Mouse (Mus musculus): ENCODE measurements around the gene Lpar2. TPM values are rescaled to one million over a fixed set of nuclear protein-coding genes. Genes with fewer than 3 reads are reported as not detected.

The Lpar2 gene
- 0.12 and 0.20 TPM in 2 replicates for polyA plus RNA-seq (2016; fragmentation: Nextera tagmentation; extraction: Ambion mirVana)

DNA sequence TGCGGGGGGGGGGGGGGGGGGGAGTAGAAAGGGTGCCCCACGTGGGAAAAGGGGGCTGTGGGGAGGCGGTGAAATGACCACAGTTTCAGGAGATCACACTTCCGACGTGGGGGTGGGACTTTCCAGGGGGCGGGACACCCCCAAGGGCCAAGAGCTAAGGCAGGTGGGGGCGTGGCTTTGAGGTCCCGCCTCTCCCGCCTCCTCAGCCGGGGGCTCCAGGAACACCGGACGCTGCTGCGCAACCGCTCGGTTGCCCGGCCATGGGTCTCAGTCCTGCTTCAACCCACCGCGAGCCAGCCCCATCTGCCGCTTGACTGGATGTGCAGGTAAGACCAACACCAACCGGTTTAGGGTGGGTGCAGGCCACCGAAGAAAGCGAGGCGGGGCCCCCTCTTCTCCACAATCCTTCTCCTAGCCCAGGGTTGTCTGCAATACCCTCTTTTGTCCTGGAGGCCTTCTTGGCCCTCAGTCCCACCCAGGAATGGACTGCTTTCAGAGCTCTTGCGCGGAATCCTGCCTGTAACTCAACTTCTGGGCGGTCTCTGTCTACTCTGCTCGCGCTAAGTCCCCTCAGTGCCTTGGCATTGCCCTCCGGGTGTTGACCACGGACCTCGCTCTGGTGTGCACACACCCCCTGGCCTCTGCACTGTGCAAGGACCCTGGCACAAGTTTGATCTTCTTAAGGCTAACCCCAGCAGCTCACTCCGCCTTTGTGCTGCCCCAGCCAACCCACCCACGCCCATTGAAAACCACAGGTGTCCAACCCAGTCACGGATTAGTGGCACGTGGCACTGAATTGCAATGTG, at the start of gene Lpar2:
Gene Lpar2 (plus strand): TSS at position 44 of the 806 bp plus-strand sequence.
- H3K27me3 ChIP-seq (replicated peaks): 0 out of 2 replicates have a peak, but pooled peaks cover 4% of the 10 kb centered on the region
- H3K9ac ChIP-seq: peak within 1 kb of the TSS; percentile 55
- peak within 1 kb of the TSS; percentile 82 for H3K4me2 ChIP-seq
- peaks cover 25% of the 10 kb centered on the region for H3K36me3 ChIP-seq
- H3K9me3 ChIP-seq (replicated peaks): no peaks in the 10 kb centered on the region
- 5% methylated on average over 29 of the region's 35 CpGs for WGBS (ENCODE audit: insufficient replicate concordance)
- peak within 1 kb of the TSS; percentile 58 for H3K4me3 ChIP-seq
- H3K4me1 ChIP-seq: peaks cover 25% of the 10 kb centered on the region
- 0 out of 2 replicates have a peak within 1 kb of the TSS, but pooled peaks have one; percentile 27 for H3K27ac ChIP-seq
- ATAC-seq: peak; percentile 56

DNA sequence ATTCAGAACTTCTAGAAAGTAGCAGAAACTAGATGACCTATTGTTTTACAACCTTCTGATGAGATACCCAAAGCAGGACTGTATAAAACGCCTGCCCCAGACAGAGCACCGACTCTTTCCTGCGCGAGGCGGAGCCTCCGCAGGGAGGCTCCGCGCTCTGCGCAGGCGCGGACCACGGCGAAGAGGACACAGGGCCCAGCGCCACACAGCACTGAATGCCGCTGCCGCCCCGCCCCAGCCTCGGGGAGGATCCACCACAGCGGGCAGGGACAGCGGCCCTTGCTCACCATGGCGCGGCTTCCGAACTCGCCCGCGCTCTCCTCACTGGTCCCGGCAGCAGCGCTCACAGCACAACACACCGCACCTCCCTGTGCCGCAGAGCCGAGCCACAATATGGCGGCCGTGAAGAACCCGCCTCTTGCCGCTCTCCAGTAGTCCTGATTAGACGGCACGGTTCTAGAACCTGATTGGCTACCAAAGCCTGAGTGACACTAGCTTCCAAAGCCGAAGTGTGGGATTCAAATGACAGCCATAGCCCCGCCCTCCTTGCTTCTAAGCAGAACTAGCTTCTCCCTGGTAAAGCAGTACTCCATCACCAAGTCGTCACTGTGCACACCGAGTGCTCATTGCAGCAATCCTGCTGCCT, 47.6 kb upstream of the Lpar2 start, which contains the start of gene Gm20422:
Gene Gm20422 (minus strand): TSS at position 384 of the 646 bp plus-strand sequence.
- H3K27ac ChIP-seq: peak within 1 kb of the TSS; percentile 98
- peak within 1 kb of the TSS; percentile 79 for H3K4me3 ChIP-seq
- peaks cover 28% of the 10 kb centered on the region for H3K36me3 ChIP-seq
- H3K9ac ChIP-seq: peak within 1 kb of the TSS; percentile 90
- peak within 1 kb of the TSS; percentile 77 for H3K4me2 ChIP-seq
- H3K4me1 ChIP-seq: peaks cover 50% of the 10 kb centered on the region
- peak; percentile 98 for ATAC-seq
- no peaks in the 10 kb centered on the region for H3K9me3 ChIP-seq (replicated peaks)
- no peaks in the 10 kb centered on the region for H3K27me3 ChIP-seq (replicated peaks)
- WGBS (ENCODE audit: insufficient replicate concordance): under 1% methylated on average over 41 of the region's 41 CpGs

DNA sequence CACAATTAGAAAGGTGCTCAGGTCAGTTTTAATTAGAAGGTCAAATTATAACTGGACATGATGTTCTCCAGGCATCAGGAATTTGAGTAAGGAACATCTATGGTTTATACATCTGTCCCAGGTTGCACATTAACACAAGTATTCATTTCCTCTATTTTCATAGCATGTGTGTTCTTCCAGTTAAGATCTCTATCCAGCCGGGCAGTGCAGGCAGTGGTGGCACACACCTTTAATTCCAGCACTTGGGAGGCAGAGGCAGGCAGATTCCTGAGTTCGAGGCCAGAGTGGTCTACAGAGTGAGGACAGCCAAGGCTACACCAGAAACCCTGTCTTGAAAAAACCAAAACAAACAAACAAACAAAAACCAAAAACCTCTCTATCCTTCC, 47.1 kb upstream of the Lpar2 start:
- H3K27me3 ChIP-seq (replicated peaks): no peaks in the 10 kb centered on the region
- peak overlapping the region; percentile 9 for H3K9ac ChIP-seq
- peak overlapping the region; percentile 77 for H3K4me2 ChIP-seq
- H3K4me1 ChIP-seq: peaks cover 47% of the 10 kb centered on the region
- WGBS (ENCODE audit: insufficient replicate concordance): 32% methylated on average over 2 of the region's 2 CpGs
- no peaks in the 10 kb centered on the region for H3K9me3 ChIP-seq (replicated peaks)
- peak overlapping the region; percentile 61 for H3K27ac ChIP-seq
- 0 out of 2 replicates have a peak, but pooled peaks have one; percentile 3 for ATAC-seq
- H3K4me3 ChIP-seq: peak overlapping the region; percentile 79
- peaks cover 23% of the 10 kb centered on the region for H3K36me3 ChIP-seq

DNA sequence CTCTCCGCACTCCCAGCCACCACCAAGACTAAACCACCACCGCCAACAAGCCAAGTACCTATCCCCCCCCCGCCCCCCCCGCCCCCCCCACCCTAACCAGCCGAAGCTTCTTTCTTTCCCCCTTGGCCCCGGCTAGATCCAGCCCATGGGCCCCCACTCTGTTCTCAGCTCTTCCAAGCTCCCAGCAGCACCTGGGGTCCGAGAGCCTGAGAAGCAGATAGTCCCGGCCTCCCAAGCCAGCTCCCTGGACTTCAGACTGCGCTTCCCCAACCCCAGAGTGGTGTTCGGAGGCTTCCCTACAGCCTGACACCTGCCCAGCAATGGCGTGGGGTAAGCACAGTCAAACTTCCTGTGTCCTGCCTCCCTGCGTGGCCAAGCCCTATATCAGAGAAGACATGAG, 45.1 kb upstream of the Lpar2 start:
- no peaks in the 10 kb centered on the region for H3K27me3 ChIP-seq (replicated peaks)
- H3K9me3 ChIP-seq (replicated peaks): no peaks in the 10 kb centered on the region
- no peak overlapping the region for H3K27ac ChIP-seq
- no peak for ATAC-seq
- peaks cover 8% of the 10 kb centered on the region for H3K36me3 ChIP-seq
- H3K4me3 ChIP-seq: no peak overlapping the region
- no peak overlapping the region for H3K9ac ChIP-seq
- H3K4me1 ChIP-seq: peaks cover 32% of the 10 kb centered on the region
- 68% methylated on average over 9 of the region's 12 CpGs for WGBS (ENCODE audit: insufficient replicate concordance)
- H3K4me2 ChIP-seq: no peak overlapping the region

DNA sequence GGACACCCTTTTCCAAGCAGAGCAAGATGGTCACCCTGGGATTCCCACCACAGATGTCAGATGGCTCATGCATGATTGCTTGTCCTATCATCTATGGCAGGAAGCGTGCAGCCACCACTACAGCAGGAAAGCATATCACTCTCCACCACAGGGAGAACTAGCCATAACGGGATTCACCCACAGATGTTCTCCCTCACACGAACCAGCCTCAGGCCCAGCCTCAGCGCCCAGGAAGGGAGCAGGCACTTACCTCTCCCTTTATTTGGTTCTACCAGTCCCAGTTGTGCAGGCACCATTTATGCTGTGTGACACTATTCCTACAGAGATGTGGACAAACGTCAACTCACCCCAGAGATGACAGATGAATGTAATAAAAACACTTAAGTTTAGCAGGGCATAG, 33.1 kb upstream of the Lpar2 start:
- Histone ChIP-seq H3K9me3 (replicated peaks) (no peaks in the 10 kb centered on the region), H3K4me3 (no peak overlapping the region), H3K4me2 (peak overlapping the region; percentile 87; the same call in 1 of the 2 replicates), H3K27me3 (replicated peaks) (no peaks in the 10 kb centered on the region), H3K9ac (peak overlapping the region; percentile 14; the same call in 1 of the 2 replicates), H3K27ac (peak overlapping the region; percentile 99; the same call in 1 of the 2 replicates), H3K36me3 (peaks cover 14% of the 10 kb centered on the region), H3K4me1 (peaks cover 36% of the 10 kb centered on the region)
- 33% methylated on average over 5 of the region's 5 CpGs for WGBS (ENCODE audit: insufficient replicate concordance)
- no peak for ATAC-seq

DNA sequence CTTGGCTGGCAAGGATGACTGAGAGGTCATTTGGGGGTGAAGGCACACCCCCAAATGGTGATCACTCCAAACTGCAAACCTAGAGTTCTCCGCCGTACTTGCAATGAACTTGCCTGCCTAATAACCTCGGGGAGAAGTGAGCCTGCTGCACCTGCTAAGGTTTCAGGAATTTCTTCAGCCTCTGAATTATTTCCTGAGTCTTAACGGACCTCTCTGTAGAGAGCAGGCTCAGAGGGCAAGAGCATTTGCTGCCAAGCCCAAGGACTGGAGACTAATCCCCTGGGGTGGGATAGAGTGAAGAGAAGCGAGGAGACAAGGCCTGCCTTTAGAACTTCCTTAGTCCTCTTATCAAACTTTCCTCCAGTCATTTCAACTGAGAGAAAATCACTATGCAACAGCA, 32.5 kb upstream of the Lpar2 start:
- Histone ChIP-seq H3K27me3 (replicated peaks) (no peaks in the 10 kb centered on the region), H3K4me1 (peaks cover 36% of the 10 kb centered on the region), H3K9ac (peak overlapping the region; percentile 94; the same call in 1 of the 2 replicates), H3K9me3 (replicated peaks) (no peaks in the 10 kb centered on the region), H3K27ac (peak overlapping the region; percentile 99), H3K4me3 (peak overlapping the region; percentile 100), H3K4me2 (peak overlapping the region; percentile 87), H3K36me3 (peaks cover 20% of the 10 kb centered on the region)
- ATAC-seq: no peak
- WGBS (ENCODE audit: insufficient replicate concordance): 45% methylated on average over 5 of the region's 5 CpGs

DNA sequence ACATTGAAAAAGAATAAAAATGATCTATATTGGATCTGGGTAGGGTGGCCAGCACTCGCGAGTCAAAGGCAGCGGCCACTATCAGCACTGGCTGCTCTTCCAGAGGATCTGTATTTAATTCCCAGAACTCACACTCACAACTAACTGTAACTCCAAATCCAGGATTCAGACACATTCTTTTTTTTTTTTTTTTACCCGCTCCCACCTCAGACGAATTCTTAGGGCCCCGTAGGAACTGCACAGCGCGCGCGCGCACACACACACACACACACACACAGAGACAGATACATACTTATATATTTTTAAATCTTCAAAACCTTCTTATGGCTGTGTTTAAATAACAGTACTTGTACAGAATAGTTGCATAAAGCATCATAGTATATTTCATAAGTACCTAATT, 31.9 kb upstream of the Lpar2 start:
- ATAC-seq: no peak
- Histone ChIP-seq H3K27ac (peak overlapping the region; percentile 99), H3K4me3 (peak overlapping the region; percentile 100), H3K9ac (peak overlapping the region; percentile 94), H3K9me3 (replicated peaks) (no peaks in the 10 kb centered on the region), H3K4me1 (peaks cover 36% of the 10 kb centered on the region), H3K27me3 (replicated peaks) (no peaks in the 10 kb centered on the region), H3K36me3 (peaks cover 27% of the 10 kb centered on the region), H3K4me2 (peak overlapping the region; percentile 87)
- 14% methylated on average over 11 of the region's 11 CpGs for WGBS (ENCODE audit: insufficient replicate concordance)

DNA sequence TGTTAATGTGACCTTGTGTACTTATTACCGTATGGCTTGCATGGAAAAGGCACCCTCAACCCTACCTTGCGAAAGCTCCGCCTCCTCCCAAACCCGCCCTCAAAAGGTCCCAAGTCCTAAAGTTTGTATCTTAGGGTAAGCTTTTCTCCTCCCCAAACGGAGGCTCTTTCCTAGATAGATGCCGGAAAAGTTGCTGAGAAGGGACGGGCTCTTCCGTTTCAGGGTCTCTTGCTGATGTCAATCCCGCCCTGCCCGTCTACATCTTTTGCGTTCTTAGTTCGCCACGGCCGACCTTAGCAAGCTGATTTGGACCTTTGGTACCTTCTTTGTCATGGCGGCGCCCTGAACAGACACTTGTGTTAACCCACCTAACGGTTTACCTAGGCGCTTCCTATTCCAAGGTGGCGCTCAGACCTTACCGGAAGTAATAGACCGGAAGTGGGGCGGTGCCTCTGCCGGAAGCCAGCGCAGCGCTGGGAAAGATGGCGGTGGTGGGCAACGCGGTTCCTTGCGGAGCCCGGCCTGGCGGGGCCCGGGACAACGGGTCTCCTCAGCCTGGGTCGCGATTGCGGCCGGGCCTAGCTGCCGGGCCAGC, 31.4 kb upstream of the Lpar2 start, which contains the start of the genes Atp13a1 and Zfp866:
Gene Atp13a1 (plus strand): TSS at position 391 of the 595 bp plus-strand sequence.
Gene Zfp866 (minus strand): TSS at position 406 of the 595 bp plus-strand sequence.
- Histone ChIP-seq H3K4me3 (peak within 1 kb of the TSS; percentile 100), H3K9ac (peak within 1 kb of the TSS; percentile 94), H3K36me3 (peaks cover 32% of the 10 kb centered on the region), H3K4me2 (peak within 1 kb of the TSS; percentile 87), H3K4me1 (peaks cover 36% of the 10 kb centered on the region), H3K27ac (peak within 1 kb of the TSS; percentile 99), H3K27me3 (replicated peaks) (no peaks in the 10 kb centered on the region), H3K9me3 (replicated peaks) (no peaks in the 10 kb centered on the region)
- under 1% methylated on average over 38 of the region's 38 CpGs for WGBS (ENCODE audit: insufficient replicate concordance)
- ATAC-seq: peak; percentile 93

DNA sequence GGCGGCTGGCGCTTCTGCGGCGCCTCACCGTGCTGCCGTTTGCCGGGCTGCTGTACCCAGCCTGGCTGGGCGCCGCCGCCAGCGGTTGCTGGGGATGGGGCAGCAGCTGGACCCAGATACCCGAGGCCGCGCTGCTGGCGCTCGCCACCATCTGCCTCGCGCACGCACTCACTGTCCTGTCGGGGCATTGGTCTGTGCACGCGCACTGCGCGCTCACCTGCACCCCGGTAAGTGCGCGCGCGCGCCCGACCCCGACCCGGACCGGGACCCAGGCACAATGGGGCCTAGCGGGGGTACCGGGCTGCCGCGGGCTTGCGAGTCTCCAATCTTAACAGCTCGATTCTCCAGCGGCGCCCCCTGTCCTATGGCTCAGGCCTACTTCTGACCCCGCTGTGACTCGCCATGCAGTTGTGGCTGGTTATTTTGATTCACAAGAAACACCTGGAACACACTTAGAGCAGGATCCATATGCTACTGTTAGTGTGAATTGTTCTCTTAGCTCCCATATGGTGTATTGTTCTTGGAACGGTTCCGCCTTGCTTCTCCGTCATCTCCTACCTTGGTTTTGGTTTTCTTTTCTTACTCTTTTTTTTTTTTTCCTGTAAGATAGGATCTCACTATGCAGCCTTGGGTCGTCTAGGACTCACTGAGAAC, 30.7 kb upstream of the Lpar2 start:
- under 1% methylated on average over 45 of the region's 48 CpGs for WGBS (ENCODE audit: insufficient replicate concordance)
- peaks cover 36% of the 10 kb centered on the region for H3K4me1 ChIP-seq
- H3K4me3 ChIP-seq: peak overlapping the region; percentile 100
- peaks cover 39% of the 10 kb centered on the region for H3K36me3 ChIP-seq
- H3K27ac ChIP-seq: peak overlapping the region; percentile 99
- no peaks in the 10 kb centered on the region for H3K9me3 ChIP-seq (replicated peaks)
- peak; percentile 53 for ATAC-seq
- peak overlapping the region; percentile 87 for H3K4me2 ChIP-seq
- H3K27me3 ChIP-seq (replicated peaks): no peaks in the 10 kb centered on the region
- peak overlapping the region; percentile 94 for H3K9ac ChIP-seq

DNA sequence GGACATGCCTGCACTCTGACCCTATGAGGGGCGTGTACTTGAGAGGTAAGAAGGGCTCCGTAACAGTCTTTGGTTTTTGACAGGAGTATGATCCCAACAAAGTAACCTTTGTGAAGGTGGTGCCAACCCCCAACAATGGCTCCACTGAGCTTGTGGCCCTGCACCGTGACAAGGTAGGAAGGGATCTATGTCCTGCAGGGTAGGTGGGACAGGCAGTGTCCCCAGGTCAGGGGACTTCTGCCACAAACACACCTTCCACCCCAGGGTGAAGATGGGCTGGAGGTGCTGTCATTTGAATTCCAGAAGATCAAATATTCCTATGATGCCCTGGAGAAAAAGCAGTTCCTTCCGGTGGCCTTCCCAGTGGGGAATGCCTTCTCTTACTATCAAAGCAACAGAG, 28.6 kb upstream of the Lpar2 start:
- H3K4me1 ChIP-seq: peaks cover 36% of the 10 kb centered on the region
- peaks cover 60% of the 10 kb centered on the region for H3K36me3 ChIP-seq
- H3K4me3 ChIP-seq: no peak overlapping the region
- WGBS (ENCODE audit: insufficient replicate concordance): 91% methylated on average over 4 of the region's 4 CpGs
- H3K9ac ChIP-seq: 0 out of 2 replicates have a peak overlapping the region, but pooled peaks have one; percentile 5
- ATAC-seq: no peak
- no peak overlapping the region for H3K27ac ChIP-seq
- no peaks in the 10 kb centered on the region for H3K9me3 ChIP-seq (replicated peaks)
- no peaks in the 10 kb centered on the region for H3K27me3 ChIP-seq (replicated peaks)
- no peak overlapping the region for H3K4me2 ChIP-seq

DNA sequence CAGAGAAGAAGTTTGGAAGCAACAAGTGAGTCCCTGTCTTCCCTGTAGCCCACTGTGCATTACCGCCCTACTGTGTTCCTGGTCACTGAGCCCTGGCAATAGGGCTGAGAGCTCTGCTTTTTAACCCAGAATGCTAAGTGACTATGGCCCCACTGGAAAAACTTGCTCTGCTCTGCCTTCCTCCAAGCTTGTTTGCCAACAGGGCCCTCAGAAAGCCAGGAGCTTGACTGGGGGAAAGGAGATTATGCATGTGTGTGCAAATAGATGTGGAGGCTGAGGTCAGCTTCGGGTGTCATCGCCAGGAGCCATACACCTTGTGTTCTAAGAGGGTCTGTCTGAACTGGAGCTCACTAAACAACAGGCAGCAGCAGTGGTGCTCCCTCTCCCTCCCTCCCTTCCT, 28.1 kb upstream of the Lpar2 start:
- Histone ChIP-seq H3K9me3 (replicated peaks) (no peaks in the 10 kb centered on the region), H3K36me3 (peaks cover 64% of the 10 kb centered on the region), H3K9ac (0 out of 2 replicates have a peak overlapping the region, but pooled peaks have one; percentile 5), H3K4me3 (no peak overlapping the region), H3K27me3 (replicated peaks) (no peaks in the 10 kb centered on the region), H3K4me1 (peaks cover 33% of the 10 kb centered on the region), H3K27ac (no peak overlapping the region), H3K4me2 (no peak overlapping the region)
- WGBS (ENCODE audit: insufficient replicate concordance): 79% methylated on average over 3 of the region's 3 CpGs
- no peak for ATAC-seq
